Mouse (Mus musculus) forebrain, postnatal 0 days (tissue): ENCODE results near the gene Alas2. TPM values are rescaled to one million over a fixed set of nuclear protein-coding genes. Genes with fewer than 3 reads are reported as not detected.

ENCODE experiments used
- ATAC-seq: fragments of 200-750 bp; cut with Nextera tagmentation; 2 replicates; pipeline ENCODE4 v1.8.0; 2017; ENCODE audit warnings: mild to moderate bottlenecking, moderate library complexity
- DNase-seq: peaks from one replicate; pipeline ENCODE4 v3.0.0-alpha.2; 2015
- H3K27ac ChIP-seq: fragments of 300-500 bp; sonication (generic); 2 replicates; pipeline ENCODE4 v1.5.1; 2014; ENCODE audit warnings: low read depth, mild to moderate bottlenecking, antibody characterized with exemption, low read length, moderate library complexity, mixed read lengths
- H3K27me3 ChIP-seq: fragments of 300-500 bp; sonication (generic); 2 replicates; pipeline ENCODE4 v1.6.1; 2014; ENCODE audit warnings: mild to moderate bottlenecking, low read length, mixed read lengths; ENCODE audit not compliant: insufficient read depth
- H3K36me3 ChIP-seq: fragments of 300-500 bp; sonication (generic); 2 replicates; pipeline ENCODE4 v1.6.1; 2014; ENCODE audit warnings: mild to moderate bottlenecking, moderate library complexity; ENCODE audit not compliant: insufficient read depth
- H3K4me1 ChIP-seq: fragments of 300-500 bp; sonication (generic); 2 replicates; pipeline ENCODE4 v1.6.1; 2014; ENCODE audit warnings: antibody characterized with exemption; ENCODE audit not compliant: insufficient read depth
- H3K4me2 ChIP-seq: fragments of 300-500 bp; sonication (generic); 2 replicates; pipeline ENCODE4 v1.6.1; 2014; ENCODE audit warnings: low read depth, mild to moderate bottlenecking, moderate library complexity
- H3K4me3 ChIP-seq: fragments of 300-500 bp; sonication (generic); 2 replicates; pipeline ENCODE4 v1.5.1; 2014; ENCODE audit warnings: low read depth, low read length, mixed read lengths
- H3K9ac ChIP-seq: fragments of 300-500 bp; sonication (generic); 2 replicates; pipeline ENCODE4 v1.6.1; 2014; ENCODE audit warnings: mild to moderate bottlenecking
- H3K9me3 ChIP-seq: fragments of 300-500 bp; sonication (generic); 2 replicates; pipeline ENCODE4 v1.6.1; 2016; ENCODE audit warnings: low read length
- CTCF ChIP-seq: sonication (generic); IDR thresholded peaks from 2 replicates; pipeline ENCODE4 v1.5.1; 2016; ENCODE audit warnings: antibody characterized with exemption, control low read depth, low read depth
- WGBS: fragments of 180-500 bp; shearing (Covaris S2); extraction: QIAGEN DNeasy Blood & Tissue Kit; methylation state at CpG from one replicate; pipeline ENCODE4 v1.1.7; 2014; 5-methylcytosine and 5-hydroxymethylcytosine counted together
- polyA plus RNA-seq: library from polyadenylated mRNA; unstranded; fragments of >200 nt; fragmentation: Nextera tagmentation; extraction: Ambion mirVana; gene quantifications from 2 replicates; pipeline ENCODE4 v1.2.1, GENCODE M21; 2015
- total RNA-seq: library from RNA; depleted of rRNA; stranded (reverse); fragments of >200 nt; gene quantifications from 2 replicates; pipeline ENCODE4 v1.2.3, GENCODE M21; 2014; rRNA removed

Alas2 gene
- total RNA-seq (8.9 and 11.5 TPM in 2 replicates), polyA plus RNA-seq (7.7 and 9.1 TPM in 2 replicates)

GRCm38 (mm10) chrX:150547239-150547638 lies at the start of gene Alas2:
TSS of gene Alas2 (plus strand) at chrX:150547375.
- Histone ChIP-seq H3K36me3 (no peaks in the 10 kb centered on the region), H3K9ac (no peak within 1 kb of the TSS), H3K4me3 (no peak within 1 kb of the TSS), H3K9me3 (no peaks in the 10 kb centered on the region), H3K27ac (no peak within 1 kb of the TSS), H3K4me2 (no peak within 1 kb of the TSS), H3K27me3 (no peaks in the 10 kb centered on the region), H3K4me1 (no peaks in the 10 kb centered on the region)
- ATAC-seq (no peak), DNase-seq (no peak)
- WGBS = 63% methylated on average over 5 of the region's 5 CpGs
- no peak for TF ChIP-seq CTCF

- DNase-seq (peak; percentile 50), ATAC-seq (peak; percentile 96)
- TF ChIP-seq CTCF = no peak
- H3K27ac ChIP-seq = peak overlapping the region; percentile 62
- H3K4me1 ChIP-seq = no peaks in the 10 kb centered on the region
- H3K4me3 ChIP-seq = no peak overlapping the region
- H3K9me3 ChIP-seq = no peaks in the 10 kb centered on the region
- H3K9ac ChIP-seq = no peak overlapping the region
- no peaks in the 10 kb centered on the region for H3K27me3 ChIP-seq
- WGBS = 61% methylated on average over 6 of the region's 6 CpGs
- no peaks in the 10 kb centered on the region for H3K36me3 ChIP-seq
- no peak overlapping the region for H3K4me2 ChIP-seq
Measured at GRCm38 (mm10) chrX:150508696-150509095, 38.5 kb upstream of the Alas2 start.

GRCm38 (mm10) chrX:150510631-150511030 lies 36.5 kb upstream of the Alas2 start:
- peak; percentile 65 for TF ChIP-seq CTCF
- WGBS = 40% methylated on average over 4 of the region's 4 CpGs
- H3K27ac ChIP-seq = no peak overlapping the region

GRCm38 (mm10) chrX:150511274-150511673 lies 35.9 kb upstream of the Alas2 start:
- DNase-seq = peak; percentile 8
- ATAC-seq = peak; percentile 28

More at GRCm38 (mm10) chrX:150510631-150511030, 36.5 kb upstream of the Alas2 start:
- Histone ChIP-seq H3K4me3 (no peak overlapping the region), H3K4me1 (no peaks in the 10 kb centered on the region), H3K36me3 (no peaks in the 10 kb centered on the region), H3K9me3 (no peaks in the 10 kb centered on the region), H3K9ac (no peak overlapping the region), H3K27me3 (no peaks in the 10 kb centered on the region), H3K4me2 (no peak overlapping the region)
- ATAC-seq (no peak), DNase-seq (peak; percentile 48)

GRCm38 (mm10) chrX:150514127-150514526 lies 33.0 kb upstream of the Alas2 start:
- ATAC-seq (peak; percentile 62), DNase-seq (peak; percentile 11)
- Histone ChIP-seq H3K36me3 (no peaks in the 10 kb centered on the region), H3K27ac (no peak overlapping the region), H3K4me2 (no peak overlapping the region), H3K9me3 (no peaks in the 10 kb centered on the region), H3K4me1 (no peaks in the 10 kb centered on the region), H3K4me3 (no peak overlapping the region), H3K27me3 (no peaks in the 10 kb centered on the region), H3K9ac (no peak overlapping the region)
- no peak for TF ChIP-seq CTCF
- 67% methylated on average over 1 of the region's 1 CpGs for WGBS

More at GRCm38 (mm10) chrX:150511274-150511673, 35.9 kb upstream of the Alas2 start:
- H3K4me1 ChIP-seq = no peaks in the 10 kb centered on the region
- H3K4me3 ChIP-seq = no peak overlapping the region
- TF ChIP-seq CTCF = no peak
- H3K9ac ChIP-seq = no peak overlapping the region
- peak overlapping the region; percentile 54 for H3K27ac ChIP-seq
- H3K36me3 ChIP-seq = no peaks in the 10 kb centered on the region
- H3K9me3 ChIP-seq = no peaks in the 10 kb centered on the region
- WGBS = 69% methylated on average over 6 of the region's 6 CpGs
- H3K27me3 ChIP-seq = no peaks in the 10 kb centered on the region
- no peak overlapping the region for H3K4me2 ChIP-seq

GRCm38 (mm10) chrX:150516015-150516414 lies 31.2 kb upstream of the Alas2 start:
- Histone ChIP-seq H3K4me1 (no peaks in the 10 kb centered on the region), H3K4me3 (no peak overlapping the region), H3K9me3 (no peaks in the 10 kb centered on the region), H3K27me3 (no peaks in the 10 kb centered on the region), H3K36me3 (no peaks in the 10 kb centered on the region), H3K9ac (no peak overlapping the region), H3K4me2 (no peak overlapping the region), H3K27ac (no peak overlapping the region)
- ATAC-seq (no peak), DNase-seq (no peak)
- TF ChIP-seq CTCF = no peak

GRCm38 (mm10) chrX:150516477-150516876 lies 30.7 kb upstream of the Alas2 start:
- Histone ChIP-seq H3K9me3 (no peaks in the 10 kb centered on the region), H3K4me1 (no peaks in the 10 kb centered on the region), H3K27ac (no peak overlapping the region), H3K27me3 (no peaks in the 10 kb centered on the region), H3K9ac (no peak overlapping the region), H3K4me3 (no peak overlapping the region), H3K4me2 (no peak overlapping the region), H3K36me3 (no peaks in the 10 kb centered on the region)
- no peak for ATAC-seq
- WGBS = 72% methylated on average over 1 of the region's 1 CpGs
- DNase-seq = no peak
- no peak for TF ChIP-seq CTCF
